Mouse (Mus musculus) embryonic facial prominence, embryonic 15.5 days (tissue): Measurements from ENCODE around the gene Krt27. TPM values are rescaled to one million over a fixed set of nuclear protein-coding genes. Genes with fewer than 3 reads are reported as not detected.

Experiments
- ATAC-seq: fragments of 200-750 bp; cut with Nextera tagmentation; 2 replicates; pipeline ENCODE4 v1.8.0; 2017; ENCODE audit warnings: low read depth, moderate TSS enrichment; ENCODE audit not compliant: insufficient number of reproducible peaks, low FRiP score, low TSS enrichment
- H3K27ac ChIP-seq: fragments of 300-500 bp; sonication (generic); replicated peaks from 2 replicates; pipeline ENCODE4 v1.5.1; 2015; ENCODE audit warnings: mild to moderate bottlenecking, inconsistent platforms
- H3K27me3 ChIP-seq: fragments of 300-500 bp; sonication (generic); 2 replicates; pipeline ENCODE4 v1.6.1; 2015; ENCODE audit warnings: inconsistent platforms
- H3K36me3 ChIP-seq: fragments of 300-500 bp; sonication (generic); 2 replicates; pipeline ENCODE4 v1.6.1; 2015; ENCODE audit warnings: mild to moderate bottlenecking, inconsistent platforms
- H3K4me1 ChIP-seq: fragments of 300-500 bp; sonication (generic); 2 replicates; pipeline ENCODE4 v1.6.1; 2015; ENCODE audit warnings: inconsistent platforms
- H3K4me2 ChIP-seq: fragments of 300-500 bp; sonication (generic); replicated peaks from 2 replicates; pipeline ENCODE4 v1.6.1; 2015; ENCODE audit warnings: mild to moderate bottlenecking, inconsistent platforms
- H3K4me3 ChIP-seq: fragments of 300-500 bp; sonication (generic); replicated peaks from 2 replicates; pipeline ENCODE4 v1.5.1; 2015; ENCODE audit warnings: mild to moderate bottlenecking, inconsistent platforms
- H3K9ac ChIP-seq: fragments of 300-500 bp; sonication (generic); 2 replicates; pipeline ENCODE4 v1.6.1; 2015; ENCODE audit warnings: inconsistent platforms
- H3K9me3 ChIP-seq: fragments of 300-500 bp; sonication (generic); replicated peaks from 2 replicates; pipeline ENCODE4 v1.6.1; 2016; ENCODE audit warnings: inconsistent platforms
- WGBS: fragments of 180-500 bp; shearing (Covaris S2); methylation state at CpG from one replicate; pipeline ENCODE4 v1.1.7; 2015; 5-methylcytosine and 5-hydroxymethylcytosine counted together
- polyA plus RNA-seq: library from polyadenylated mRNA; unstranded; fragments of >200 nt; fragmentation: Nextera tagmentation; extraction: Ambion mirVana; gene quantifications from 2 replicates; pipeline ENCODE4 v1.2.1, GENCODE M21; 2015

Gene Krt27
- polyA plus RNA-seq, 1 experiment from 2014 or later, result 44.9 TPM

DNA sequence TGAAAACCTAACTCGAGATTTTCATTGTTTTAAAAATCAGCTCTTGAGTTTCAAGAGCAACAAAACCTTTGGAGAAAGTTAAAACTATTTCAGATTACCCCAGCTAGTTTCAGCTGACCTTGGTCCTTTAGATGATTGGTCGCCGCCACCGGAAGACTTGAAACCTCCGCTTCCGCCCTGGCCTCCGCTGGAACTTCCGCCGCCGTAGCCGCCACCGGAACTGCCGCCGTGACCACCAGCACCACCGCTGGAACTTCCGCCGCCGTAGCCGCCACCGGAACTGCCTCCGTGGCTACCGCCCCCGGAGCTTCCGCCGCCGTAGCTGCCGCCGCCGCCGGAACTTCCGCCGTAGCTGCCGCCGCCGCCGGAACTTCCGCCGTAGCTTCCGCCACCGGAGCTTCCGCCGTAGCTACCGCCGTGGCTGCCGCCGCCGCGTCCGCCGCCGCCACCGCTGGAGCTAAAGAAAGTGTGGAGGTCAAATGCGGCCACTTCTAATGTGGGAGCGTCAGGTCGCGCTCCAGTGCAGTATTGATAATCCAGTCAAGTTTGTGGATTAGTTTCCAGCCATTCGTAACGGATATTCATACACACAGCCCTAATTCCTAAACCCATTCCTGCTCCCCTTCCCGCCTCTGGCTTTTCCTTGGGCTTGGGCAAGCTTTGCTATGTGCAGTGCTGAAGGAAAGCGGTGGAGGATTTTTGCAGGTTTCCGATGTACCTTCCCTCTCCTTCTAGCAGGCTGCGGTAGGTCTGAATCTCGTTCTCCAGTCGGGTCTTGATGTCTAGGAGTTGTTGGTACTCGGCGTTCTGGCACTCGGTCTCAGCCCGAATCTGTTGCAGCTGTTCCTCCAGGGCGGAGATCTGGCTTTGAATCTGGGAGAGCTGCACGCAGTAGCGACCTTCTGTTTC, 35.2 kb upstream of the Krt27 start:
- Histone ChIP-seq H3K4me3 (peak overlapping the region; percentile 63), H3K27ac (peak overlapping the region; percentile 99), H3K27me3 (peaks cover 3% of the 10 kb centered on the region; the same call in 1 of the 2 replicates), H3K36me3 (no peaks in the 10 kb centered on the region), H3K9ac (peak overlapping the region; percentile 72), H3K4me2 (peak overlapping the region; percentile 66), H3K4me1 (peaks cover 7% of the 10 kb centered on the region), H3K9me3 (no peaks in the 10 kb centered on the region)
- peak; percentile 81 for ATAC-seq
- under 1% methylated on average over 71 of the region's 71 CpGs for WGBS

DNA sequence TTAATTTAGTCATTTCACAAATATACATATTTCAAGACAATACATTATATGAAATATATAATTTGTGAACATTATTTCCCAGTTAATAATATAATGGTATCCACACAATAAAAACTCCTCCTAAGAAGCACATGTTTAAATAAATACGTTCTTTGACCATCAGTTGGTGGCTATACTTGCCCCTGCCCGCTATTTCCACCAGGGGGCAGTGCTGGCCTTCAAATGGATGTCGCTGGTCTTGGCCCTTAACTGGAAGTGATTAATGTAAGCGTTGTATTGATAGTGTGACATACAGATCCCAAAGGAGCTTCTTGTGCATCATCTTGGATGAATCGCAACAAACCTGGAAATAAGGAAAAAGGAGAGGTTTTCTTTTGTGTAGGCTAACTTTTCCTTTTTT, 28.7 kb upstream of the Krt27 start:
- no peak overlapping the region for H3K9ac ChIP-seq
- WGBS, result 10% methylated on average over 5 of the region's 5 CpGs
- peaks cover 3% of the 10 kb centered on the region; the same call in 1 of the 2 replicates for H3K27me3 ChIP-seq
- no peaks in the 10 kb centered on the region for H3K36me3 ChIP-seq
- no peak overlapping the region for H3K4me2 ChIP-seq
- no peak overlapping the region for H3K4me3 ChIP-seq
- ATAC-seq, result no peak
- H3K9me3 ChIP-seq, result no peaks in the 10 kb centered on the region
- no peak overlapping the region for H3K27ac ChIP-seq
- no peaks in the 10 kb centered on the region for H3K4me1 ChIP-seq

DNA sequence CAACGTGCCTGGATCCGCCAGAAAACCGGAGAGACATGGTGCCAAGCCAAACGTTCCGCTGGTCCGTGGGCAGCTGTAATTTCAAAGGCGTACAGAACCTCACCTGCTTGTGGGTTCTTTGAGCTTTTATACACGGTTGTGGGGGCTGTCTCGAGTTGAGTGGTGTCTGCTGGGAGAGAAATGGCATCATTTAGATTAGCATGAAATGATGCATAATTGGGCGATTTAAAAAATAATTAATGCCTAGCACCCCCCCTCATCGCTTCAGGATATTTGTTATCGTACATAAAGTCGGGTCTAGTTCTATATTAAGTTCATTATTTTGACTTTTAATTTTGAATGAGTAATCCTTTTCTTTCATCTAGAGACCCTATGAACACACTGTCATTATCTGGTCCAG, 23.9 kb upstream of the Krt27 start, which contains the start of gene Krt28:
Krt28 (minus strand) TSS at position 101 of the 400 bp plus-strand sequence.
- 77% methylated on average over 13 of the region's 13 CpGs for WGBS

DNA sequence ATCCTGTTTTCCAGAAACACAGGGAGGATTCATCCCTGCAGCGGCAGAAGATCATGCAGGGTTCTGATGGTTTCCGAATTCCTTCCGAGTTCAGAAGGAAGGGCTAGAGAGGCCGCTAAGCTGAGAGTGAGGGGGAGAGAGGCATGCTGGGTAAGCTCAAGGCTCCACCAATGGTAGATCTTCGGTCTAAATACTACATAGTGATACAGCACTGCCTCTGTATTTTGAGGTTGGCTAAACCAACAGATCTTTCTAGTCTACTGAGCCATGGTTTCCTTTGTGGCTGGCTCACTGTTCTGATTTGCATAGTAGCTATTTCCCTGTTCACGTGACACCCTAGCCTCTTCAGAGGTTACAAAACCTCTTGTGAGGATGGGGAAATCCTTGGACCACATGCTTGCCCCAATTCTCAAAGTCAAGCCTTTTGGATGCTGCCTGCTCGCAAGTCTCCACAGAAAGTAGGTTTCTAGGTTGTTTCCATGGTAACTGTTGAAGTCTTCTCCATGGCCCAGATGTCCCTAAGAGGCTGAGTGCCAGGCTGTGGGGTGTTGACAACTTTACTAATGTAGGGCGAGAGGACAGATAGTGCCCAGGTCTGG, 19.0 kb upstream of the Krt27 start:
- ATAC-seq, result no peak

More for the DNA sequence above, 23.9 kb upstream of the Krt27 start, which contains the start of gene Krt28:
- no peaks in the 10 kb centered on the region for H3K4me1 ChIP-seq
- ATAC-seq, result no peak
- H3K4me3 ChIP-seq, result no peak within 1 kb of the TSS
- H3K27me3 ChIP-seq, result no peaks in the 10 kb centered on the region
- H3K4me2 ChIP-seq, result no peak within 1 kb of the TSS
- H3K9me3 ChIP-seq, result no peaks in the 10 kb centered on the region
- H3K27ac ChIP-seq, result no peak within 1 kb of the TSS
- no peaks in the 10 kb centered on the region for H3K36me3 ChIP-seq
- no peak within 1 kb of the TSS for H3K9ac ChIP-seq

DNA sequence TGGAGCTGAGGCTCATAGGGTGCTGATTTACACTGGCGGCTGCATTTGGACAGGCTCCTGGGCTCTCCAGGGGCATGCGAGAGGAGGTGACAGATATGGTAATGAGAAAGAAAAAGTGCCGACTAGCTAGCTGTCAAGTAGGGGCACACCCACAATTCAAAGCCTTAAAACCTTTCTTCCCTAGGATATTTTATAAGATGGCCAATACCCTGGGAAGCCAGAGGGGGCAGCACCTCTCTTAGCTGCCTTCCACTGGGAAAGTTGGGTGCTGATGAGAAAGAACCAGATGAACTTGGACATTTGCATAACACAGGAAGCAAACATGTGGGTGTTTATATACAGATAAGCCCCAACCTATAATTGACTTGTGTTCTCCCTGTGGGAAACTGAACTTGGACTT, 18.3 kb upstream of the Krt27 start:
- Histone ChIP-seq H3K4me1 (no peaks in the 10 kb centered on the region), H3K36me3 (no peaks in the 10 kb centered on the region), H3K4me2 (no peak overlapping the region), H3K9me3 (no peaks in the 10 kb centered on the region), H3K4me3 (no peak overlapping the region), H3K9ac (no peak overlapping the region), H3K27me3 (no peaks in the 10 kb centered on the region), H3K27ac (no peak overlapping the region)
- WGBS, result 12% methylated on average over 3 of the region's 3 CpGs
- no peak for ATAC-seq

More for the DNA sequence above, 19.0 kb upstream of the Krt27 start:
- Histone ChIP-seq H3K4me1 (no peaks in the 10 kb centered on the region), H3K9ac (no peak overlapping the region), H3K27ac (no peak overlapping the region), H3K36me3 (no peaks in the 10 kb centered on the region), H3K9me3 (no peaks in the 10 kb centered on the region), H3K27me3 (no peaks in the 10 kb centered on the region), H3K4me2 (no peak overlapping the region), H3K4me3 (no peak overlapping the region)
- WGBS, result 83% methylated on average over 8 of the region's 8 CpGs

DNA sequence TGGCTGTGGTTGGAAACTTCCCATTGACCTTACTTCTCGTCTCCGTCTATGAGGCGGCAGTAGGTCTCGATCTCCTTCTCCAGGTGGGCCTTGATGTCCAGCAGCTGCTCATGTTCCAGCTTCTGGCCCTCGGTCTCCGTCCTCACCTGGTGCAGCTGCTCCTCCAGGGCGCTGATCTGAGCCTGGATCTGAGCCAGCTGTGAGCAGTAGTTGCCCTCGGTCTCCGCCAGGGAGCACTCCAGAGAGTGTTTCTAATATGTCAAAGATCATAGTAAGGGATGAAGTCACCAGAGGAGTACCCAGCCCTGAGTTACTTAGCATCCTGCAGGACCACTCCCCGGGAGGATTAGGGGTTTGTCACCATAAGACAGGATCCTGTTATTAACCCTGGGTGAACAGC, 15.9 kb upstream of the Krt27 start:
- no peaks in the 10 kb centered on the region for H3K9me3 ChIP-seq
- H3K4me1 ChIP-seq, result no peaks in the 10 kb centered on the region
- no peak overlapping the region for H3K9ac ChIP-seq
- H3K27ac ChIP-seq, result no peak overlapping the region
- WGBS, result 36% methylated on average over 10 of the region's 10 CpGs
- ATAC-seq, result no peak
- no peak overlapping the region for H3K4me2 ChIP-seq
- no peaks in the 10 kb centered on the region for H3K27me3 ChIP-seq
- H3K36me3 ChIP-seq, result no peaks in the 10 kb centered on the region
- H3K4me3 ChIP-seq, result no peak overlapping the region

DNA sequence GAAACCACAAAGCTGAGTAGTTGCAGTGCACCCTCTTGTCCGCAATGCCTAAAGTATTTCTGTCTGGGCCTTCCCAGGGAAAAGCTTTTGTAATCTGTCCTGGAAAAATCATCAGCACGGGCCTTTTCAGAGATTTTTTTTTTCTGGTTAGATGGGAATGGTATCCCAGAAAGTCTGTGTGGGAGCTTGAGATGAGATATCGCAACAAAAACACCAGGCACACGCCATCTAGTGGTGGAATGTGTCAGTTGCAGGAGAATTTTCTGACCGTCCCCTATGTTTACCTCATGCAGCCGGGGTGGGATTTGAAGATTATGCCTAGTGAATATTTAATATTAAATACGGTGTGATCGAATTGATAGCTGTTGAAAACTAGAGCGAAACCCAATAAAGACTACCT, 13.5 kb upstream of the Krt27 start:
- Histone ChIP-seq H3K9ac (no peak overlapping the region), H3K36me3 (no peaks in the 10 kb centered on the region), H3K4me2 (no peak overlapping the region), H3K9me3 (no peaks in the 10 kb centered on the region), H3K27ac (no peak overlapping the region), H3K27me3 (no peaks in the 10 kb centered on the region), H3K4me3 (no peak overlapping the region), H3K4me1 (no peaks in the 10 kb centered on the region)
- 21% methylated on average over 9 of the region's 9 CpGs for WGBS
- ATAC-seq, result no peak

DNA sequence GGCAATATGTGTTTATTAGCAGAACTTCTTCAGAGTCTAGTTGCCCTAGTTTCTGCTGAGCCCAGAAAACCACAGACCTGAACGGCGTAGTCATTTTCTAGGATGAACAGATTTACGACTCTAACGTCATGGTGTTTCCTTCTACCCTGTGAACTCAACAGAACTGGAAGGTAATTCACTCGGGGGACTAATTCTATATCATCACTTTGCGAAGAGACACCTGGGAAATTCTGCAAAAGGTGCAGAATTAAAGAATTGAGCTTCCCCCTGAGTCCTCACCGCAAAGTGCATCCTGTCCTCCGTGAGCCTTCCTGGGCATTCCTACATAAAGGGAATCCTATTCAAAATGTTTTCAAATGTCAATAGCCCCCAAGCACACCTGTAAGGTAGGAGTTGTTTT, 10.5 kb upstream of the Krt27 start:
- Histone ChIP-seq H3K36me3 (no peaks in the 10 kb centered on the region), H3K4me3 (no peak overlapping the region), H3K4me1 (no peaks in the 10 kb centered on the region), H3K27ac (no peak overlapping the region), H3K4me2 (no peak overlapping the region), H3K9me3 (no peaks in the 10 kb centered on the region), H3K9ac (no peak overlapping the region), H3K27me3 (no peaks in the 10 kb centered on the region)
- WGBS, result 78% methylated on average over 8 of the region's 8 CpGs
- ATAC-seq, result no peak

DNA sequence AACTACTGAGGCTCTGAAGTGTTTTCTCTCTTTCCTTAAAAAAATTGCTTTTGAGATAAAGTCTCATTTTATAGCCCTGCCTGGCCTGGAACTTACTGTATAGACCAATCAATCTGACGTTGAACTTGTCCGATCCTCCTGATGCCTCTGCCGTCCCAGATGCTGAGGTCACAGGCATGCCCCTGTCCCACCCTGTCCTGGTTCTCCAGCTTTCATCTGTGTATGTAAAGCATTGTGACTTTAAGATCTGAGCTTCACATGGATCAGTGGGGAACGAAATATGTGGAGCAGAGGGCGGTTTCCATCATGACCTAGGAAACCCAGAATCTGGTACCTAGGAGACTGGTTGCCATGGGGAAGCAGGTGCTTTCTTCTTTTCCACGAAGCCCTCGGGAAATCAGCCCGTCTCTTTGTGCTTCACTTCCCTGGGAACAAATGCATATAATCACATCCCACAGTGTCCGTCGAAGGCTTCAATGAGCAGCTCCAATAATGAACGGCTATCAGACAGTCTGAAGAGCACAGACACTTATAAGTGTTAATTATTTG, 11.5 kb downstream of the Krt27 start:
- Histone ChIP-seq H3K4me3 (no peak overlapping the region), H3K9ac (no peak overlapping the region), H3K9me3 (no peaks in the 10 kb centered on the region), H3K36me3 (no peaks in the 10 kb centered on the region), H3K27me3 (no peaks in the 10 kb centered on the region), H3K4me1 (no peaks in the 10 kb centered on the region), H3K4me2 (no peak overlapping the region), H3K27ac (no peak overlapping the region)
- ATAC-seq, result no peak
- WGBS, result 80% methylated on average over 11 of the region's 11 CpGs

DNA sequence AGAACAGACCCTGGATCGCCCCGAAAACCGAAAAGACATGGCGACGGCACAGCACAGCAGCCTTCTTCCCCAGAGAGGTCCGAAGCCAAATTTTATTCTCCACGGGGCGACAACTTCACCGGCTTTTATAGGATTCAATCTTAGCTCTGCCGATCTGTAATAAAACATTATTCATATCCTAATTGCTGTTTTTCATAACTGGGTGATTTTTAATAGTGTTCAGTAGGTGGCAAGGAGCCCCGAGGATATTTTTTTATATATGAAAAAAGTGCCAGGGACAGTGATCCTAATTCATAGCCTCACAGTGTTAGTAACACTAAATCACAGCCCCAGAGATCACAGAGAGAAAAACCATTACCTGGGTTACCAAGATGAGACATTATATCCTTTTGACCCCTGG, 13.0 kb downstream of the Krt27 start, which contains the start of gene Krt26:
Krt26 (minus strand) TSS at position 101 of the 400 bp plus-strand sequence.
- H3K4me3 ChIP-seq, result no peak within 1 kb of the TSS
- H3K4me1 ChIP-seq, result no peaks in the 10 kb centered on the region
- H3K4me2 ChIP-seq, result no peak within 1 kb of the TSS
- H3K9me3 ChIP-seq, result no peaks in the 10 kb centered on the region
- no peak within 1 kb of the TSS for H3K9ac ChIP-seq
- ATAC-seq, result no peak
- 89% methylated on average over 11 of the region's 11 CpGs for WGBS
- no peaks in the 10 kb centered on the region for H3K36me3 ChIP-seq
- no peak within 1 kb of the TSS for H3K27ac ChIP-seq
- no peaks in the 10 kb centered on the region for H3K27me3 ChIP-seq

DNA sequence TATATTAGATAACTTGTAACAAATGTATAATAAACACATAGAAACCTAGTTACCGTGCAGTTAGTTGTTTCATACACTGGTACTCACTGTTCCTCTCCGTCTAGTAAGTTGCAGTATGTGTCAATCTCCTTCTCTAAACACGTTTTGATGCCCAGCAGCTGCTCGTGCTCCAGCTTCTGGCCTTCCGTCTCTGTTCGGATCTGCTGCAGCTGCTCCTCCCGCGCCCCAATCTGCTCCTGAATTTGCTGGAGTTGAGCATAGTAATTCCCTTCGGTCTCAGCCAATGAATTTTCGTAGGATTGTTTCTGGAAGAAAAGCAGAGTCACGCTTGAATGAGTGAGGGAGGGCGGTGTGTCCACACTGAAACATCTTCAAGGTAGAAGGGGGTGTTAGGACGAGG, 17.5 kb downstream of the Krt27 start:
- Histone ChIP-seq H3K36me3 (no peaks in the 10 kb centered on the region), H3K4me1 (no peaks in the 10 kb centered on the region), H3K27me3 (no peaks in the 10 kb centered on the region), H3K4me3 (no peak overlapping the region), H3K9me3 (no peaks in the 10 kb centered on the region), H3K4me2 (no peak overlapping the region), H3K9ac (no peak overlapping the region), H3K27ac (no peak overlapping the region)
- 63% methylated on average over 13 of the region's 13 CpGs for WGBS
- no peak for ATAC-seq
